ENCODE assay signal across 16 mouse cellular contexts in the genomic region with DNA sequence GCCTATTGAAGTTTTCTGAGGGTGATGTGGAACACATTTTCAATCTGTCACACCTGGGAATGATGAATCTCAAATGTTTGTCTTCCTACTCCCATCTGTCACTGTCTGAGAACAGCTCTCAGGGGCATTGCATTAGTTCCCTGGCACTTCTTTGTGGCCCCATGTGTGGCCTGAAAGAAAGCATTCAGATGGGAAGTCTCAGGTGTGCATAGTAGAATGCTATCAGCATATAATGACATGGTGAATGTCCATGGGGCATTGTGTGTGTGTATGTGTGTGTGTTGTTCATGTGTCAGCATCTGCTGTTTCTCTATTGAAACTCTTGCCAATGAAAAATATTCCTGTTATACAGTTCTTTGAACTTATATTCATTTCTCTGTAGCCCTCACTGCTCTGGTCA.
"Had no signal": no experiment of that assay in that cellular context is flagged by ENCODE, and none has a peak within 500 bp of the region (broad histone marks: within the 10 kb centered on the region; RNA-seq: fewer than 3 reads in every experiment).

No protein-coding gene starts in this region.

- H3K36me3 ChIP-seq: limb, embryonic 12.5 days; liver, embryonic 13.5 days; lung, embryonic 15.5 days; midbrain, embryonic 15.5 days had no signal

- H3K27me3 ChIP-seq: limb, embryonic 12.5 days; liver, embryonic 13.5 days; lung, embryonic 15.5 days; megakaryocyte, embryonic 14.5 days; midbrain, embryonic 15.5 days had no signal

- H3K9ac ChIP-seq: limb, embryonic 12.5 days; liver, embryonic 13.5 days; liver, postnatal 0 days; lung, embryonic 15.5 days; midbrain, embryonic 15.5 days had no signal

- DNase-seq: kidney, postnatal 10 days; liver; liver, embryonic 13.5 days; liver, postnatal 0 days; lung, postnatal 14 days; right cerebral cortex, postnatal 4 days; spleen, adult 18-20 months; thymus, adult 18-20 months; thymus, postnatal 14 days had no signal

- H3K4me1 ChIP-seq: limb, embryonic 12.5 days; liver, embryonic 13.5 days; lung, embryonic 15.5 days; megakaryocyte, embryonic 14.5 days; midbrain, embryonic 15.5 days had no signal

- H3K9me3 ChIP-seq: limb, embryonic 12.5 days; liver, embryonic 13.5 days; lung, embryonic 15.5 days; midbrain, embryonic 15.5 days had no signal

- ATAC-seq: liver, postnatal 0 days; midbrain, embryonic 15.5 days had no signal

- H3K4me2 ChIP-seq: limb, embryonic 12.5 days; liver, embryonic 13.5 days; lung, embryonic 15.5 days; midbrain, embryonic 11.5 days; midbrain, embryonic 15.5 days had no signal

- H3K27ac ChIP-seq: left cerebral cortex, adult 2 months; limb, embryonic 12.5 days; liver, embryonic 13.5 days; lung, embryonic 15.5 days; macrophage; midbrain, embryonic 15.5 days had no signal

- H3K4me3 ChIP-seq: left cerebral cortex, adult 2 months; limb, embryonic 12.5 days; liver, embryonic 13.5 days; lung, embryonic 15.5 days; megakaryocyte, embryonic 14.5 days; midbrain, embryonic 15.5 days had no signal
